Mouse (Mus musculus) embryonic facial prominence, embryonic 11.5 days (tissue): ENCODE measurements around the gene Slc37a3. TPM values are rescaled to one million over a fixed set of nuclear protein-coding genes. Genes with fewer than 3 reads are reported as not detected.
"Not testable (repeated sequence)": the region's sequence is repeated elsewhere in the genome, so short reads cannot be mapped to it uniquely, and the experiment has no call there.

Source experiments
- ATAC-seq: fragments of 200-750 bp; cut with Nextera tagmentation; replicated peaks from 2 replicates; pipeline ENCODE4 v1.8.0; 2017; ENCODE audit warnings: low read depth; ENCODE audit not compliant: insufficient number of reproducible peaks, low FRiP score, low TSS enrichment
- DNase-seq: peaks from one replicate; pipeline ENCODE4 v3.0.0-alpha.2; 2015; ENCODE audit warnings: low spot score
- H3K27ac ChIP-seq: fragments of 300-500 bp; sonication (generic); replicated peaks from 2 replicates; pipeline ENCODE4 v1.5.1; 2014; ENCODE audit warnings: mild to moderate bottlenecking, low read depth, low read length, control low read depth
- H3K27me3 ChIP-seq: fragments of 300-500 bp; sonication (generic); 2 replicates; pipeline ENCODE4 v1.6.1; 2014; ENCODE audit warnings: mild to moderate bottlenecking, low read length, moderate library complexity, mixed read lengths; ENCODE audit not compliant: control insufficient read depth, insufficient read depth
- H3K36me3 ChIP-seq: fragments of 300-500 bp; sonication (generic); replicated peaks from 2 replicates; pipeline ENCODE4 v1.6.1; 2014; ENCODE audit warnings: low read depth, mild to moderate bottlenecking, low read length, moderate library complexity, mixed read lengths; ENCODE audit not compliant: control insufficient read depth, insufficient read depth
- H3K4me1 ChIP-seq: fragments of 300-500 bp; sonication (generic); 2 replicates; pipeline ENCODE4 v1.6.1; 2014; ENCODE audit warnings: low read length, mixed read lengths; ENCODE audit not compliant: control insufficient read depth, insufficient read depth
- H3K4me2 ChIP-seq: fragments of 300-500 bp; sonication (generic); 2 replicates; pipeline ENCODE4 v1.6.1; 2014; ENCODE audit warnings: low read depth, mild to moderate bottlenecking, control low read depth, low read length, moderate library complexity
- H3K4me3 ChIP-seq: fragments of 300-500 bp; sonication (generic); 2 replicates; pipeline ENCODE4 v1.5.1; 2014; ENCODE audit warnings: low read depth, low read length, control low read depth
- H3K9ac ChIP-seq: fragments of 300-500 bp; sonication (generic); replicated peaks from 2 replicates; pipeline ENCODE4 v1.6.1; 2014; ENCODE audit warnings: mild to moderate bottlenecking, control low read depth, low read length
- H3K9me3 ChIP-seq: fragments of 300-500 bp; sonication (generic); replicated peaks from 2 replicates; pipeline ENCODE4 v1.6.1; 2016; ENCODE audit warnings: mild to moderate bottlenecking, low read length, inconsistent platforms, mixed read lengths; ENCODE audit not compliant: control insufficient read depth
- WGBS: fragments of 180-500 bp; shearing (Covaris S2); extraction: QIAGEN DNeasy Blood & Tissue Kit; methylation state at CpG from one replicate; pipeline ENCODE4 v1.1.7; 2014; 5-methylcytosine and 5-hydroxymethylcytosine counted together
- polyA plus RNA-seq: library from polyadenylated mRNA; unstranded; fragments of >200 nt; fragmentation: Nextera tagmentation; extraction: Ambion mirVana; gene quantifications from 2 replicates; pipeline ENCODE4 v1.2.1, GENCODE M21; 2014

Gene Slc37a3
- polyA plus RNA-seq, 1 experiment from 2014 or later, result 44.2 TPM

DNA sequence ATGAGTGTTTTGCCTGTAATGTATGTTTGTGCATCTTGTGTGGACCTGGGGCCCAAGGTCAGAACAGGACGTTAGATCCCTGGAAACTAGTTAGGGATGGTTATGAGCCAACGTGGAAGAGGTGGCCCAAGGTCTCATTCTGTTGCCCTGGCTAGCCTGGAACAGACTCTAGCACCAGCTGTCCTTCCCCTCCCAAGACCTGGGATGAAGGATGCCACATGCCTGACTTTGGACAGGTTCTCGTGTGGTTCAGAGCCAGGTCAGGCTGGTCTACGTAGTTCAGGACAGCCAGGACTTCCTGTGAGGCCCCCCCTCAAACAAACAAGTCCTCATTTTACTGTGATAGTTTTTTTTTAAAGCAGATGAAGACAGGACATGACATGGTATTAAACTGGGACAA, 18.4 kb upstream of the Slc37a3 start:
- no peak overlapping the region for H3K4me3 ChIP-seq
- no peak overlapping the region for H3K9ac ChIP-seq
- no peaks in the 10 kb centered on the region for H3K9me3 ChIP-seq
- H3K4me1 ChIP-seq, result no peaks in the 10 kb centered on the region
- DNase-seq (no peak), ATAC-seq (no peak)
- no peak overlapping the region for H3K27ac ChIP-seq
- no peak overlapping the region for H3K4me2 ChIP-seq
- no peaks in the 10 kb centered on the region for H3K36me3 ChIP-seq
- 73% methylated on average over 4 of the region's 4 CpGs for WGBS
- H3K27me3 ChIP-seq, result no peaks in the 10 kb centered on the region

DNA sequence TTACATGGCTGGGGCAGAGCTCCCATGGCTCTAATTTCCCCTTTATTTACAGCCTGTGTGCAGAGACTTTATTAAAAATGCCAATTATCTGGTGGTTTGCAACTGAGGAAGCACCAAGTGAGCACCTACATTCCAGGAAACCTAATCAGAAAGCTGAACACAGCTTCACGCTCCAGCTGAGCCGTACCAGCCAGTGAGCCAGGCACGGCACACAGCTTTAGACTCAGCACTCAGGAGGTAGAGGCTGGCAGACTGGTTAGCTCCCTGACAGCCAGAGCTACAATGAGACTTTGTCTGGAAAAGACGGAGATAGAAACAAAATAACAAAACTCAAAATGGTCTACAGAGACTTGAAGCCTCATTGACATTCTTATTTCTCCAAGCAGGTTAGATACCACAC, 18.0 kb upstream of the Slc37a3 start:
- H3K4me3 ChIP-seq, result no peak overlapping the region
- H3K4me1 ChIP-seq, result no peaks in the 10 kb centered on the region
- no peak overlapping the region for H3K4me2 ChIP-seq
- H3K27ac ChIP-seq, result no peak overlapping the region
- DNase-seq, result no peak
- no peaks in the 10 kb centered on the region for H3K27me3 ChIP-seq
- WGBS, result 81% methylated on average over 4 of the region's 4 CpGs
- H3K9ac ChIP-seq, result no peak overlapping the region
- H3K9me3 ChIP-seq, result no peaks in the 10 kb centered on the region
- no peak for ATAC-seq
- H3K36me3 ChIP-seq, result no peaks in the 10 kb centered on the region

- Histone ChIP-seq H3K4me2 (no peak overlapping the region), H3K27ac (no peak overlapping the region), H3K4me1 (no peaks in the 10 kb centered on the region), H3K36me3 (no peaks in the 10 kb centered on the region), H3K9ac (no peak overlapping the region), H3K9me3 (no peaks in the 10 kb centered on the region), H3K27me3 (no peaks in the 10 kb centered on the region), H3K4me3 (no peak overlapping the region)
- ATAC-seq (no peak), DNase-seq (no peak)
- WGBS, result 88% methylated on average over 2 of the region's 2 CpGs
Observed at GRCm38 (mm10) chr6:39389988-39390387, 12.5 kb upstream of the Slc37a3 start.

DNA sequence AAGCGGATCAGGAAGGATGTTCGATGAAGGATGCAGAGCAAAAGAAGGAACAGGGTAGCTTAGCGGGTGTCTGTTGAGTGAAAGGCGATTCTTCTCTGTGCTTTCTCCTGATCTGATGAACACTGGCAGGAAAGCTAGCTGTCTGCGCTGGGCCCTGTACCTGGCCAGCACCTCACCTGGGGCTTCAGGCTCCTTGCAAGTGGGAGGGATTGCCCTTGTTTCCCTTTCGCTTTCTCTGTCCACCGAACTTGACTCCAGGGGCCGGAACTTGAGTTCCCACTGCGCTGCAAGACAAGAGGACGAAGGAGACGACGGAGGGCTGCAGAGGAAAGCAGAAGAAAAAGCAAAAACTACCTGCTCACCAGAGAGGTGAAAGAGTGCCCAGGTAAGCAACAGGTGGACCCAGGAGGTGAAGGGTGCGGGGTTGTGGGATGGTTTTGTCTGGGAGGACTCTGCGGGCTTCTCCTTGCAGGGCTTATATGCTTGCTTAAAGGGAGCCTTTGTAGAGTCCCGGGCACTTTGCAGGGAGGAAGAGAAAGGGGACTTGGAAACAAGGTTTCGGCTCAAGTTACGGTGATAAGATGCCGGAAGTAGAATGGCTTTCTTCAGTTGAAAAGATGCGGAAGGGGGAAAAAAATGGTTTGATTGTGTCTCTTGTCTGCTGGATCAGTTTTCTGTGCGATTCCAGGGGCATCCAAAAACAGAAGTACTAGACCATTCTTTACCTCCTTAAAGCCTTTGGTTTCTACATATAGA, 3.8 kb upstream of the Slc37a3 start, which contains the start of gene Rab19:
TSS of gene Rab19 (plus strand) at position 51 of the 756 bp plus-strand sequence.
- peak within 1 kb of the TSS; percentile 25 for H3K4me3 ChIP-seq
- H3K27me3 ChIP-seq, result no peaks in the 10 kb centered on the region
- WGBS, result 4% methylated on average over 20 of the region's 20 CpGs

DNA sequence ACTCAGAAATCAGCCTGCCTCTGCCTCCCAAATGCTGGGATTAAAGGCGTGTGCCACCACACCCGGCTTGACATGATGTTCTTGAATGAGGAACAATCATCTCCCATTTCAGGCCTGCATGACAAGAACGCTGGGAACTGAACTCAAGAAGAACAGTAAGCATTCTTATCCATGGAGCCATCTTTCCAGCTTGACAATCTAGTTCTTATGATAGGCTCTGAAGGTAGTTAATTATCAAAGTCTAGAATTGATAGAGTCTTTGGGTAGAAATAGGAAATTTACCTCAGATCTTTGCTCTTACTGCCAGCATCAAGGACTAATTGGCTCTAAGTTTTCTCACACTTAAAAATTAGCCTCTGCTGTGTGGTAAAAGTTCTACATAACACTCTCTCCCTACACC, 2.8 kb upstream of the Slc37a3 start:
- no peak overlapping the region for H3K27ac ChIP-seq
- no peaks in the 10 kb centered on the region for H3K36me3 ChIP-seq
- no peaks in the 10 kb centered on the region for H3K27me3 ChIP-seq
- H3K4me2 ChIP-seq, result no peak overlapping the region
- no peak overlapping the region for H3K9ac ChIP-seq
- DNase-seq, result no peak
- ATAC-seq, result no peak
- no peaks in the 10 kb centered on the region for H3K9me3 ChIP-seq
- no peaks in the 10 kb centered on the region; the same call in 1 of the 2 replicates for H3K4me1 ChIP-seq
- WGBS, result 86% methylated on average over 3 of the region's 3 CpGs
- no peak overlapping the region for H3K4me3 ChIP-seq

More for the DNA sequence above, 3.8 kb upstream of the Slc37a3 start, which contains the start of gene Rab19:
- H3K27ac ChIP-seq, result no peak within 1 kb of the TSS
- peak; percentile 43 for DNase-seq
- H3K36me3 ChIP-seq, result no peaks in the 10 kb centered on the region
- ATAC-seq, result no peak
- peak within 1 kb of the TSS; percentile 46; the same call in 1 of the 2 replicates for H3K9ac ChIP-seq
- H3K4me1 ChIP-seq, result no peaks in the 10 kb centered on the region; the same call in 1 of the 2 replicates
- H3K4me2 ChIP-seq, result peak within 1 kb of the TSS; percentile 44
- H3K9me3 ChIP-seq, result no peaks in the 10 kb centered on the region

DNA sequence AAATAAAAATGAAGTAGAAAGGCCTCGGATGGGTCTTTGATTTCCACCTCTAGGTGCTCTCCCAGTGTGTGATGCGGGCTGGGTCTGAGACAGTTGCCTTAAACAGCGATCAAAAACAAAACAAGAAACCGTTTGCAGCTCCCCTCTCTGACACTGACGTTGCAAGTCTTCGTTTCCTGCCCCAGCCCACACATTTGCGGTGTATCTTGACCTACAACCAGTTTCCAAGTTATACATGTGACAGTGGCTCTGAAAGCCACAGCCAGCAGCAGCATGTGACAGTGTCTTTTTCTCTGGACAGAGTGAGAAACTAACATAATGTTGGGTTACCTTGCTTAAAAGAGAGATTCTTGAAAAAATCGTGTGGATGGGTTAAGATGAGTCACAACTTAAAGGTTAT, 2.3 kb upstream of the Slc37a3 start:
- H3K36me3 ChIP-seq, result no peaks in the 10 kb centered on the region
- H3K27ac ChIP-seq, result no peak overlapping the region
- no peak overlapping the region for H3K9ac ChIP-seq
- no peaks in the 10 kb centered on the region for H3K9me3 ChIP-seq
- ATAC-seq, result no peak
- no peak overlapping the region for H3K4me3 ChIP-seq
- H3K4me1 ChIP-seq, result no peaks in the 10 kb centered on the region; the same call in 1 of the 2 replicates
- H3K27me3 ChIP-seq, result no peaks in the 10 kb centered on the region
- no peak for DNase-seq
- no peak overlapping the region for H3K4me2 ChIP-seq
- 74% methylated on average over 8 of the region's 8 CpGs for WGBS

DNA sequence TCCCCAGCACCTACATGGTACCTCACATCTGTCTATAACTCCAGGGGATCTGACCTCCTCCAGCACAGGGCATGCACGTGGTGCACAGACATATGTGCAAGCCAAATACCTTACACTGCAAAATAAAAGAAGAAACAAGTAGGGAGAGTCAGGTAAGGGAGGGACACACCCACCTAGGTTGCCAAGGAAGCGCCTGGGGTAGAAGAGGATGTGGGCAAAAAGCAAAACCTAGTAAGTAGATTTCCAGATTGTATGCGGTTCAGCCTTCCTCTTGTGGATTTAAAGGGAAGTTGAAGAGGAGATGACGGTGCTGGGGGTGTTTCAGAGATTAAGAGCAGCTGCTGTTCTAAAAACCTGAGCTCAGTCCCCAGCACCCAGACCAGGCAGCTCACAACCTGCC, 1.7 kb upstream of the Slc37a3 start:
- H3K9ac ChIP-seq, result no peak overlapping the region
- no peaks in the 10 kb centered on the region for H3K36me3 ChIP-seq
- H3K4me2 ChIP-seq, result no peak overlapping the region
- ATAC-seq (no peak), DNase-seq (no peak)
- H3K27me3 ChIP-seq, result no peaks in the 10 kb centered on the region
- no peak overlapping the region for H3K27ac ChIP-seq
- no peaks in the 10 kb centered on the region; the same call in 1 of the 2 replicates for H3K4me1 ChIP-seq
- WGBS, result 59% methylated on average over 4 of the region's 4 CpGs
- H3K9me3 ChIP-seq, result no peaks in the 10 kb centered on the region
- no peak overlapping the region for H3K4me3 ChIP-seq

DNA sequence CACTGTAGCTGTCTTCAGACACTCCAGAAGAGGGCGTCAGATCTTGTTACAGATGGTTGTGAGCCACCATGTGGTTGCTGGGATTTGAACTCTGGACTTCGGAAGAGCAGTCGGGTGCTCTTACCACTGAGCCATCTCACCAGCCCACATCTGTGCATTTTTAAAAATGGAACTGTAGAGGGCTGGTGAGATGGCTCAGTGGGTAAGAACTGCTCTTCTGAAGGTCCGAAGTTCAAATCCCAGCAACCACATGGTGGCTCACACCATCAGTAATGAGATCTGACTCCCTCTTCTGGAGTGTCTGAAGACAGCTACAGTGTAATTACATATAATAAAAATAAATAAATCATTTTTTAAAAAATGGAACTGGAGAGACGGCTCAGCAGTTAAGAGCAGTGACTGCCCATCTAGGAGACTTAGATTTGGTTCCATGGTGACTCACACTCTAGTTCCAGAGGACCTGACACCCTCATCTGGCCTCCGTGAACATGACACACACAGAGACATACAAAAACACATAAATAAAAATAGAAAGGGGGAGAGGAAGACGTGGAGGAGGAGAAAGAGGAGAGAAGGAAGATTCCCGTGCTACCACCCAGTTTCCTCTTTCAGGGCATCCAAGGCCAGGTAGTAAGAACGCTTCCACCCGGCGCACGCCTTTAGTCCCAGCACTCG, 823 bp upstream of the Slc37a3 start:
- H3K4me3 ChIP-seq, DNase-seq: not testable (repeated sequence)
- WGBS, result 77% methylated on average over 13 of the region's 13 CpGs

More for the DNA sequence above, 823 bp upstream of the Slc37a3 start:
- H3K4me1 ChIP-seq, H3K4me2 ChIP-seq, H3K36me3 ChIP-seq, H3K27ac ChIP-seq, ATAC-seq, H3K27me3 ChIP-seq, H3K9ac ChIP-seq, H3K9me3 ChIP-seq: not testable (repeated sequence)
